Mouse (Mus musculus) ovary, postnatal 36 days (tissue): ENCODE measurements around the gene Arhgap18.
"Not testable (repeated sequence)": the region's sequence is repeated elsewhere in the genome, so short reads cannot be mapped to it uniquely, and the experiment has no call there.

Source experiments
- DNase-seq: peaks from one replicate; pipeline ENCODE4 v3.0.0; 2022; ENCODE audit warnings: low spot score, mixed read lengths

The Arhgap18 gene

GRCm38 (mm10) chr10:26911176-26911575, 158.0 kb downstream of the Arhgap18 start:
- DNase-seq, result no peak

- no peak for DNase-seq
Observed at GRCm38 (mm10) chr10:26912112-26912797, 159.0 kb downstream of the Arhgap18 start.

GRCm38 (mm10) chr10:26912807-26913206, 159.6 kb downstream of the Arhgap18 start:
- DNase-seq, result no peak

- no peak for DNase-seq
Observed at GRCm38 (mm10) chr10:26919307-26919977, 166.2 kb downstream of the Arhgap18 start.

DNA sequence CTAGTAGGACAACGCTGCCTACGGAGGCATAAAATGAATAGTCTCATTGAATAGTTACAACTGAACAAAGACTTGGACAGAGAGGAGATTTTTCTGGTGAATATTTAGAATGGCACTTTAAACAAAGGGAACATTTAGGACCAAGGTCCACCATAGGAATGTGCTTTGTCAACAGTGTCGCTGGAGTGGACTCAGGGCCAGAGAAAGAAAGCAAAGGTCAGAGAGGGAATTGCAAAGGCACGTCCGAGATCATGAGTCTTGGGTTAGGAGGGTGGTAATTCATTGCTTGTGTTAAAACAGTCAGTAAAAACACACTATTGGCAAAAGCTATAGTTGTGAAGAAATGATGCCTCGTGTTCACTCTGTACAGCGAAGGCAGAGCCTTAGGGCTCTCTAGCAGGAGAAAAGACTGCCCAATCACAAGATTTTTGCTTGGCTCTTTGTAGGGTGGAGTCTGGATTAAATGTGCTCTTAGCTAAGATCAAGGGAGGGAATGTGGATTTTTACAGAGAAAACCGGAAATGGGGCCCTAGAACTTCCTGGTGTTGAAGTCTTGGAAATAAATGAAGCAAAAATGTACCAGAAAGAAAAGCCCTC, 167.3 kb downstream of the Arhgap18 start:
- no peak for DNase-seq

GRCm38 (mm10) chr10:26936056-26936455, 182.8 kb downstream of the Arhgap18 start:
- not testable (repeated sequence) for DNase-seq

- not testable (repeated sequence) for DNase-seq
Observed at GRCm38 (mm10) chr10:26938464-26938863, 185.2 kb downstream of the Arhgap18 start.

DNA sequence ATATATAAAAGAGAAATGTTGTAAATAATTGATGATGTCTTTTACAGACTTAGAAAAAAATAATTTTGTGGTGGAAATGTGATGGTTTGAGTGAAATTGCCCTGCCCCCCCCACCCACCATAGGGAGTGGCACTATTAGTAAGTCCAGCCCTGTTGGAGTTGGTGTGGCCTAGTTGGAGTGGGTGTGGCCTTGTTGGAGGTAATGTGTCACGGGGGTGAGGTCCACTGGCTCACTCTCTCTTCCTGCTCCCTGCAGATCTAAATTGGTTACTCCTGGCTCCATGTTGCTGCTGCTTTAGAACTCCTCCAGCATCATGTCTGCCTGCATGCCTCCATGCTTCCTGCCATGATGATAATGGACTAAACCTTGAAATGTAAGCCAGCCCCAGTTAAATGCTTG, 186.3 kb downstream of the Arhgap18 start:
- no peak for DNase-seq

GRCm38 (mm10) chr10:26948331-26948730, 195.1 kb downstream of the Arhgap18 start:
- no peak for DNase-seq

DNA sequence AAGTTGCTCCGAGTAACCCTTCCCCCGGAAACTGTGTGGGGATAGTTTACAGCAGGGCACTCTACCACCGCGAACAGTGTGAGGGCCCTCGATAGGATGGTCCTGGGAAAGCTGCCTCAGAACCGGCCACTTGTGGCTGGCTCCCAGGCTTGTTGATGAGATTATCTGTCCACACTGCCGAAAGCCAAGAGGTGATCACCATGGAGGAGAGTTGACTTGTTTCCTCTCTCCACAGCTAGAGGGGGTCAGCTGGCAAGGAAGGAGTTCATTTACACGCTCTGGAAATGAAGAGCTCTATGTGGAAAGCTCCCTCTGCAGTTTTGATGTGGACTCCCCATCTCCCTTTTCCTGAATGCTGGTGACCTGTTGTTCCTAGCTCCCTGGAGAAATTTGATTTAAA, 196.4 kb downstream of the Arhgap18 start:
- no peak for DNase-seq

DNA sequence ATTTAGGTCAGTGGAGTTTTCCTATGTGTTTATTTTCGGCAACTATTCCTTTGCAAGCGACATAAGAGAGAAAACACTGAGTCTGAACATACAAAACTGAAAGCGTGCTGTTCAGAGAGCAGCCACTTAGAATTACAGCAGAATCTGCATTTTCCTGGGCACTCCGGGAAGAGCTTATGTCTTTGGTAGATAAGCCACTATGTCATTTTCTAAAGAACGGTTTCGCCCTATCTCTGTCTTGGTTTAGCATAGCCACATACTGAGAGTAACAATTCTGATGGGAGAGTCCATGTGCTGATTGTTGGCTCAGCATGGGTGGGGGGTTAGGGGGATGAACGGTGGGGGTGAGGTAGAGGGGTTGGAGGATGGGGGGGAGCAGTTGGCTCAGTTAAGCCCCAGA, 197.2 kb downstream of the Arhgap18 start:
- no peak for DNase-seq

DNA sequence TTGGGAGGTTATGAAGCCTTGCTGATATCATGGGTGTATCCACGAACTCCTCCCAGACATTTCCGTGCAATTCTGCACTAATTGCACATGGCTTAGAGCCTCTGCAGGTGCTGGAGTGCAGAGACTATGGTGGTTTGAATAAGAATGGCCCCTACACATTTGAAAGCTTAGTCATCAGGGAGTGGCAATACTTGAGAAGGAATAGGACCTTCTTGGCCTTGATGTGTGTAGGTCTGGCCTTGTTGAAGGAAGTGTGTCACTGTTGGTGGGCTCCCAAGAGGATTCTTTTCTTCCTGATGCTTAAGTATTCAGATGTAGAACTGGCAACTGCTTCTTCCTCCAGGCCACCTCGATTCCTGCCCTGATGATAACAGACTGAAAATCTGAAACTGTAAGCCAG, 205.3 kb downstream of the Arhgap18 start:
- no peak for DNase-seq
